Mouse (Mus musculus) midbrain, embryonic 14.5 days (tissue): Measurements from ENCODE around the gene Slc35f4. TPM values are rescaled to one million over a fixed set of nuclear protein-coding genes. Genes with fewer than 3 reads are reported as not detected.

Source experiments
- ATAC-seq: fragments of 200-750 bp; cut with Nextera tagmentation; 2 replicates; pipeline ENCODE4 v1.8.0; 2017; ENCODE audit warnings: moderate number of reproducible peaks, moderate library complexity; ENCODE audit not compliant: low FRiP score, low TSS enrichment
- DNase-seq: peaks from one replicate; pipeline ENCODE4 v3.0.0-alpha.2; 2015
- H3K27ac ChIP-seq: fragments of 300-500 bp; sonication (generic); replicated peaks from 2 replicates; pipeline ENCODE4 v1.5.1; 2014; ENCODE audit warnings: mild to moderate bottlenecking, low read depth, low read length, moderate library complexity
- H3K27me3 ChIP-seq: fragments of 300-500 bp; sonication (generic); 2 replicates; pipeline ENCODE4 v1.6.1; 2014; ENCODE audit warnings: low read length, control low read depth, mixed read lengths; ENCODE audit not compliant: control insufficient read depth, insufficient read depth
- H3K36me3 ChIP-seq: fragments of 300-500 bp; sonication (generic); 2 replicates; pipeline ENCODE4 v1.6.1; 2014; ENCODE audit warnings: low read length, control low read depth; ENCODE audit not compliant: control insufficient read depth, insufficient read depth
- H3K4me1 ChIP-seq: fragments of 300-500 bp; sonication (generic); 2 replicates; pipeline ENCODE4 v1.6.1; 2014; ENCODE audit warnings: mild to moderate bottlenecking, antibody characterized with exemption, low read length, control low read depth; ENCODE audit not compliant: control insufficient read depth, insufficient read depth
- H3K4me2 ChIP-seq: fragments of 300-500 bp; sonication (generic); 2 replicates; pipeline ENCODE4 v1.6.1; 2014; ENCODE audit warnings: mild to moderate bottlenecking, low read length, moderate library complexity
- H3K4me3 ChIP-seq: fragments of 300-500 bp; sonication (generic); replicated peaks from 2 replicates; pipeline ENCODE4 v1.5.1; 2014; ENCODE audit warnings: low read depth, low read length
- H3K9ac ChIP-seq: fragments of 300-500 bp; sonication (generic); replicated peaks from 2 replicates; pipeline ENCODE4 v1.6.1; 2014; ENCODE audit warnings: mild to moderate bottlenecking, low read length, moderate library complexity
- H3K9me3 ChIP-seq: fragments of 300-500 bp; sonication (generic); 2 replicates; pipeline ENCODE4 v1.6.1; 2016; ENCODE audit warnings: low read length, control low read depth, mixed read lengths; ENCODE audit not compliant: control insufficient read depth
- WGBS: fragments of 180-500 bp; shearing (Covaris S2); extraction: QIAGEN DNeasy Blood & Tissue Kit; methylation state at CpG from one replicate; pipeline ENCODE4 v1.1.7; 2014; 5-methylcytosine and 5-hydroxymethylcytosine counted together
- polyA plus RNA-seq: library from polyadenylated mRNA; unstranded; fragments of >200 nt; fragmentation: Nextera tagmentation; extraction: Ambion mirVana; gene quantifications from 2 replicates; pipeline ENCODE4 v1.2.1, GENCODE M21; 2014

The Slc35f4 gene
- polyA plus RNA-seq, 1 experiment from 2014 or later, result 13.1 TPM

GRCm38 (mm10) chr14:49333841-49334240 lies 192.0 kb downstream of the Slc35f4 start:
- Histone ChIP-seq H3K27me3 (no peaks in the 10 kb centered on the region), H3K4me3 (no peak overlapping the region), H3K27ac (no peak overlapping the region), H3K4me2 (no peak overlapping the region), H3K9me3 (no peaks in the 10 kb centered on the region), H3K4me1 (no peaks in the 10 kb centered on the region), H3K36me3 (no peaks in the 10 kb centered on the region), H3K9ac (no peak overlapping the region)
- no peak for DNase-seq
- no peak for ATAC-seq
- 78% methylated on average over 2 of the region's 2 CpGs for WGBS

GRCm38 (mm10) chr14:49316493-49316894 lies 209.4 kb downstream of the Slc35f4 start:
- no peak overlapping the region for H3K4me2 ChIP-seq
- H3K36me3 ChIP-seq, result no peaks in the 10 kb centered on the region
- H3K27me3 ChIP-seq, result no peaks in the 10 kb centered on the region
- peaks cover 19% of the 10 kb centered on the region for H3K4me1 ChIP-seq
- H3K4me3 ChIP-seq, result no peak overlapping the region
- no peaks in the 10 kb centered on the region for H3K9me3 ChIP-seq
- ATAC-seq, result peak; percentile 27; the same call in 1 of the 2 replicates
- H3K27ac ChIP-seq, result no peak overlapping the region
- no peak overlapping the region for H3K9ac ChIP-seq
- DNase-seq, result peak; percentile 68
- WGBS, result 12% methylated on average over 5 of the region's 5 CpGs

GRCm38 (mm10) chr14:49313981-49314380 lies 211.9 kb downstream of the Slc35f4 start:
- Histone ChIP-seq H3K4me1 (peaks cover 19% of the 10 kb centered on the region), H3K27me3 (no peaks in the 10 kb centered on the region), H3K36me3 (no peaks in the 10 kb centered on the region), H3K4me3 (no peak overlapping the region), H3K9me3 (no peaks in the 10 kb centered on the region), H3K4me2 (no peak overlapping the region), H3K27ac (no peak overlapping the region), H3K9ac (no peak overlapping the region)
- ATAC-seq (no peak), DNase-seq (peak; percentile 19)
- 21% methylated on average over 7 of the region's 7 CpGs for WGBS

GRCm38 (mm10) chr14:49313376-49313775 lies 212.5 kb downstream of the Slc35f4 start:
- Histone ChIP-seq H3K4me3 (no peak overlapping the region), H3K9me3 (no peaks in the 10 kb centered on the region), H3K27me3 (no peaks in the 10 kb centered on the region), H3K4me2 (no peak overlapping the region), H3K36me3 (no peaks in the 10 kb centered on the region), H3K9ac (no peak overlapping the region), H3K27ac (no peak overlapping the region), H3K4me1 (peaks cover 19% of the 10 kb centered on the region)
- 61% methylated on average over 8 of the region's 8 CpGs for WGBS
- ATAC-seq (no peak), DNase-seq (no peak)

GRCm38 (mm10) chr14:49311548-49311947 lies 214.3 kb downstream of the Slc35f4 start:
- WGBS, result 21% methylated on average over 1 of the region's 1 CpGs
- no peaks in the 10 kb centered on the region for H3K27me3 ChIP-seq
- no peaks in the 10 kb centered on the region for H3K36me3 ChIP-seq
- no peak for DNase-seq
- H3K4me2 ChIP-seq, result no peak overlapping the region
- no peak overlapping the region for H3K4me3 ChIP-seq
- ATAC-seq, result no peak
- no peak overlapping the region for H3K27ac ChIP-seq
- H3K9me3 ChIP-seq, result no peaks in the 10 kb centered on the region
- H3K9ac ChIP-seq, result no peak overlapping the region
- H3K4me1 ChIP-seq, result peaks cover 16% of the 10 kb centered on the region

GRCm38 (mm10) chr14:49311091-49311492 lies 214.8 kb downstream of the Slc35f4 start:
- DNase-seq (peak; percentile 58), ATAC-seq (peak; percentile 53)
- no peak overlapping the region for H3K9ac ChIP-seq
- no peak overlapping the region for H3K4me3 ChIP-seq
- H3K27ac ChIP-seq, result no peak overlapping the region
- H3K4me1 ChIP-seq, result peaks cover 13% of the 10 kb centered on the region
- 10% methylated on average over 5 of the region's 5 CpGs for WGBS
- H3K36me3 ChIP-seq, result no peaks in the 10 kb centered on the region
- H3K4me2 ChIP-seq, result no peak overlapping the region
- H3K27me3 ChIP-seq, result no peaks in the 10 kb centered on the region
- no peaks in the 10 kb centered on the region for H3K9me3 ChIP-seq

GRCm38 (mm10) chr14:49309670-49310069 lies 216.2 kb downstream of the Slc35f4 start:
- Histone ChIP-seq H3K27ac (no peak overlapping the region), H3K4me2 (no peak overlapping the region), H3K4me1 (peaks cover 6% of the 10 kb centered on the region; the same call in 1 of the 2 replicates), H3K9ac (no peak overlapping the region), H3K27me3 (no peaks in the 10 kb centered on the region), H3K9me3 (no peaks in the 10 kb centered on the region), H3K4me3 (no peak overlapping the region), H3K36me3 (no peaks in the 10 kb centered on the region)
- DNase-seq, result no peak
- ATAC-seq, result no peak
- 33% methylated on average over 2 of the region's 2 CpGs for WGBS

- ATAC-seq (no peak), DNase-seq (no peak)
These were observed 217.3 kb downstream of the Slc35f4 start for GRCm38 (mm10) chr14:49308591-49308990.

GRCm38 (mm10) chr14:49307842-49308241 lies 218.0 kb downstream of the Slc35f4 start:
- no peak for ATAC-seq
- Histone ChIP-seq H3K4me2 (no peak overlapping the region), H3K9ac (no peak overlapping the region), H3K4me3 (no peak overlapping the region), H3K27me3 (no peaks in the 10 kb centered on the region), H3K27ac (no peak overlapping the region), H3K36me3 (no peaks in the 10 kb centered on the region), H3K4me1 (no peaks in the 10 kb centered on the region), H3K9me3 (no peaks in the 10 kb centered on the region)
- WGBS, result 86% methylated on average over 3 of the region's 3 CpGs
- DNase-seq, result no peak

More at GRCm38 (mm10) chr14:49308591-49308990, 217.3 kb downstream of the Slc35f4 start:
- Histone ChIP-seq H3K4me3 (no peak overlapping the region), H3K9me3 (no peaks in the 10 kb centered on the region), H3K27ac (no peak overlapping the region), H3K4me1 (0 out of 2 replicates have a peak, but pooled peaks cover under 1% of the 10 kb centered on the region), H3K36me3 (no peaks in the 10 kb centered on the region), H3K9ac (no peak overlapping the region), H3K4me2 (no peak overlapping the region), H3K27me3 (no peaks in the 10 kb centered on the region)
- WGBS, result 74% methylated on average over 1 of the region's 1 CpGs
